Mouse (Mus musculus) midbrain, embryonic 15.5 days (tissue): ENCODE results near the gene Lsamp. TPM values are rescaled to one million over a fixed set of nuclear protein-coding genes. Genes with fewer than 3 reads are reported as not detected.

Experiments
- ATAC-seq: fragments of 200-750 bp; cut with Nextera tagmentation; replicated peaks from 2 replicates; pipeline ENCODE4 v1.8.0; 2017; ENCODE audit warnings: moderate TSS enrichment
- H3K27ac ChIP-seq: fragments of 300-500 bp; sonication (generic); 2 replicates; pipeline ENCODE4 v1.5.1; 2015; ENCODE audit warnings: mild to moderate bottlenecking, inconsistent platforms
- H3K27me3 ChIP-seq: fragments of 300-500 bp; sonication (generic); replicated peaks from 2 replicates; pipeline ENCODE4 v1.6.1; 2015; ENCODE audit warnings: inconsistent platforms
- H3K36me3 ChIP-seq: fragments of 300-500 bp; sonication (generic); replicated peaks from 2 replicates; pipeline ENCODE4 v1.6.1; 2015; ENCODE audit warnings: inconsistent platforms
- H3K4me1 ChIP-seq: fragments of 300-500 bp; sonication (generic); 2 replicates; pipeline ENCODE4 v1.6.1; 2015; ENCODE audit warnings: inconsistent platforms
- H3K4me2 ChIP-seq: fragments of 300-500 bp; sonication (generic); 2 replicates; pipeline ENCODE4 v1.6.1; 2015; ENCODE audit warnings: inconsistent platforms, mild to moderate bottlenecking, moderate library complexity
- H3K4me3 ChIP-seq: fragments of 300-500 bp; sonication (generic); 2 replicates; pipeline ENCODE4 v1.5.1; 2015; ENCODE audit warnings: mild to moderate bottlenecking, inconsistent platforms
- H3K9ac ChIP-seq: fragments of 300-500 bp; sonication (generic); 2 replicates; pipeline ENCODE4 v1.6.1; 2015; ENCODE audit warnings: mild to moderate bottlenecking, inconsistent platforms
- H3K9me3 ChIP-seq: fragments of 300-500 bp; sonication (generic); 2 replicates; pipeline ENCODE4 v1.6.1; 2016; ENCODE audit warnings: inconsistent platforms
- WGBS: fragments of 180-500 bp; shearing (Covaris S2); methylation state at CpG from one replicate; pipeline ENCODE4 v1.1.7; 2015; ENCODE audit warnings: mixed read lengths; 5-methylcytosine and 5-hydroxymethylcytosine counted together
- polyA plus RNA-seq: library from polyadenylated mRNA; unstranded; fragments of >200 nt; fragmentation: Nextera tagmentation; extraction: Ambion mirVana; gene quantifications from 2 replicates; pipeline ENCODE4 v1.2.1, GENCODE M21; 2015

Gene Lsamp
- polyA plus RNA-seq, 1 experiment from 2014 or later: 107 TPM

DNA sequence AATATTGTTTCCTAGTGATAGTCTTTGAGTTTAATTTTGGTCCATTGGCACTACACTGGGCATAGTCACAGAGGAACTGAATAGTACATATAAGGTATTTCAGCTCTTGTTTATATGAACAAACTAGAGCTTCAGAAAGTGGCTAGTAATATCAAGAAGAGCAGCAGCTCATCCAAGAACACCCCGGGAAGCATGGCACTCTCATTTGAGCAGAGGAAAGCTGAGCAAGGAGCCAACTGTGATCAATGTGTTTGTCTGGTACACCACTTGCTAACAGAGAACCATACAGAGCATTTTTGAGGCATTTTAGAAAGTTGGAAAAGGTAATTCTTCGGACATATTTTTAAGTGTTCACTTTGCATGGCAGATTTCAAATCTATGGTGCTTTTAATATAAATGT is 1805.9 kb downstream of the Lsamp start:
- 95% methylated on average over 2 of the region's 2 CpGs for WGBS
- Histone ChIP-seq H3K27ac (no peak overlapping the region), H3K27me3 (no peaks in the 10 kb centered on the region), H3K4me1 (no peaks in the 10 kb centered on the region; the same call in 1 of the 2 replicates), H3K36me3 (no peaks in the 10 kb centered on the region), H3K4me2 (no peak overlapping the region), H3K4me3 (no peak overlapping the region), H3K9me3 (no peaks in the 10 kb centered on the region), H3K9ac (no peak overlapping the region)
- no peak for ATAC-seq

GRCm38 (mm10) chr16:41820369-41820768 is 1836.2 kb downstream of the Lsamp start:
- H3K27ac ChIP-seq: no peak overlapping the region
- ATAC-seq: no peak
- H3K9ac ChIP-seq: no peak overlapping the region
- WGBS: 73% methylated on average over 6 of the region's 6 CpGs
- H3K4me3 ChIP-seq: no peak overlapping the region
- H3K36me3 ChIP-seq: no peaks in the 10 kb centered on the region
- no peaks in the 10 kb centered on the region for H3K9me3 ChIP-seq
- H3K27me3 ChIP-seq: no peaks in the 10 kb centered on the region
- no peak overlapping the region for H3K4me2 ChIP-seq
- 0 out of 2 replicates have a peak, but pooled peaks cover 3% of the 10 kb centered on the region for H3K4me1 ChIP-seq

DNA sequence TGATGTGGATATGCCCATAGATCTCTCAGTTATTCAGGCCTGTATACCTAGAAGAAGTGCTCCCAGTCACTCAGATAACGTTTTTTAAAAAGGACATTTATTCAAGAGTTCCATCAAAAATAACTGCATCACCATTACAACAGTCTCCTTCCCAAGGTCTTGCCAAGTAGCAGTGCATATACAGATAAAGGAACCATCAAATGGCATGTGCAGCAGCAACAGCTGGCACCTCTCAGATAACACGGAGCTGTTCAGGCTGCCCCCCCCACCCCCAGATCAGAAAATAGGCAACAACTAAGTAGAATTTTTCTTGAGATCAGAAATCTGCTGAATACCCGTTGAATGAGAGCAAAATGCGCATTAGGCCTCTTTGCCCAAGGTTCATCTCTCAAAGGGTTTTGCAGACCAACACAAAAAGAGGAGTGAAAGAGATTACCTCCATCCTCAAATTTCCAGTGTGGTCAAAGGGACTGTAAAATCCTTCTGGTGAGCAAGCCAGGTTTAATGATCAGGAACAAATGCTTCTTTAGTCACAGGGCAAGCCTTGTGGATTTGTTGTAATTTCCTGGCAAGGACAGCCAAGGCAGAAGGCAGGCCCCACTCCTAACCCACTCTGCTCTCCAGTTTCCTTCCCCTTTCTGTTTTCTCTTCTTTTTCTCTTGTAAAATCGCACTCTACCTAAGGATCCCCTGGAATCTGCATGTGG is 1842.9 kb downstream of the Lsamp start:
- H3K36me3 ChIP-seq: no peaks in the 10 kb centered on the region
- H3K27me3 ChIP-seq: no peaks in the 10 kb centered on the region
- H3K4me3 ChIP-seq: no peak overlapping the region
- no peak overlapping the region for H3K4me2 ChIP-seq
- no peak overlapping the region for H3K9ac ChIP-seq
- no peaks in the 10 kb centered on the region for H3K9me3 ChIP-seq
- ATAC-seq: no peak
- no peak overlapping the region for H3K27ac ChIP-seq
- H3K4me1 ChIP-seq: no peaks in the 10 kb centered on the region
- WGBS: 48% methylated on average over 5 of the region's 5 CpGs

- Histone ChIP-seq H3K4me2 (no peak overlapping the region), H3K9me3 (no peaks in the 10 kb centered on the region), H3K36me3 (no peaks in the 10 kb centered on the region), H3K27ac (no peak overlapping the region), H3K4me3 (no peak overlapping the region), H3K27me3 (no peaks in the 10 kb centered on the region), H3K4me1 (no peaks in the 10 kb centered on the region), H3K9ac (no peak overlapping the region)
- ATAC-seq: no peak
- 68% methylated on average over 3 of the region's 3 CpGs for WGBS
These were observed 1843.4 kb downstream of the Lsamp start for GRCm38 (mm10) chr16:41827605-41827948.

- Histone ChIP-seq H3K36me3 (no peaks in the 10 kb centered on the region), H3K27me3 (no peaks in the 10 kb centered on the region), H3K9me3 (no peaks in the 10 kb centered on the region)
These were observed 1850.5 kb downstream of the Lsamp start for GRCm38 (mm10) chr16:41834637-41835036.

DNA sequence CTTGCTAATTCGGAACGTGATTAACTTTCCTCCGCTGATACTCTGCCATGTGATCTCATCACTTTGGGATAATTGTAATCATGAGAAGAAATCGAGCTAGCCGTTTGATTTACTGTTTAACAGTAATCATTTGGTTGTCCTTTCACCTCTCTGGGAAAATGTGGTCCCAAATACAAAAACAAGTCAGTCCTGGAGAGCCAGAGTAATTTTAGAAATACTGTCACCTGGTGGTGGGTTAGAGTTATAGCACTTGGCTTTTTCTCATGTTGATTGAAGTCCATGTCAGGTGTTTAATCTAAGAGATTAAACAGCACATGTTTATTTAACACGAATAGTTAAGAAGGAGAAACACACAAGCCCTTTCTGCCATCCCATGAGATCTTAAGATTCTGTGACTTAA is 1851.6 kb downstream of the Lsamp start:
- 59% methylated on average over 6 of the region's 6 CpGs for WGBS
- Histone ChIP-seq H3K9me3 (no peaks in the 10 kb centered on the region), H3K27ac (no peak overlapping the region), H3K4me2 (no peak overlapping the region), H3K4me3 (no peak overlapping the region), H3K4me1 (no peaks in the 10 kb centered on the region), H3K36me3 (no peaks in the 10 kb centered on the region), H3K9ac (no peak overlapping the region), H3K27me3 (no peaks in the 10 kb centered on the region)
- no peak for ATAC-seq

More at GRCm38 (mm10) chr16:41834637-41835036, 1850.5 kb downstream of the Lsamp start:
- no peak overlapping the region for H3K4me2 ChIP-seq
- no peaks in the 10 kb centered on the region for H3K4me1 ChIP-seq
- H3K9ac ChIP-seq: no peak overlapping the region
- WGBS: 86% methylated on average over 3 of the region's 3 CpGs
- no peak overlapping the region for H3K27ac ChIP-seq
- H3K4me3 ChIP-seq: no peak overlapping the region
- ATAC-seq: no peak

DNA sequence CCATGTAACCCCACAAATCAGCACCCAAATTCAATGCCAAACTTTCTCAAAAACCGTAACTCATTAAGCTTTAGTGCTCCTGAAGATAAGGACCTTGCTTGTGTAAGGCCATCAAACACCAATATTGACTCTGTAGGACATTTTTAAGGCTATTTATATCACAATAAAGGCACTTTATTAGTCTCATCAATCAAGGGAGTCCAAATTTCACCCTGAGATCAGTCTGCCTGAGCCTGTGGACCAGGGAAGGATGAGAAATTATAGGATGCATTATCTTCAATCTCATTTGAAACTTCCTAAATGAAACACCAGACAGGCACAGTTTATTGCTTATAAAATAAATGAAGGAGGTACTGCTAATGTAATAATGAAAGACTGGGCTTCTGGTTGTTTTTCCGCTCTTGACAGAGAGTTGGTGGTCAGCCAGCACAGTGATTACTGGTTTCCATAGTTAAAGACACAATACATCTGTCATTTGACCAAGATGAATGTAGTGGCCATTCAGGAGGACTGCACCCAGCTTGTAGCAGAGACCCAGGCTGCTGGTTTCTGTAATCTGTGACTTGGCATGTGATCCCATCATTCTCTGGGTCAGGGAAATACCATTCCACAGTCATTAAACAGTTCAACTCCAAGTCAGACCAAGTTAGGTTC is 1855.7 kb downstream of the Lsamp start:
- no peak overlapping the region for H3K9ac ChIP-seq
- H3K27ac ChIP-seq: no peak overlapping the region
- no peaks in the 10 kb centered on the region for H3K9me3 ChIP-seq
- H3K27me3 ChIP-seq: no peaks in the 10 kb centered on the region
- no peak overlapping the region for H3K4me2 ChIP-seq
- 88% methylated on average over 2 of the region's 2 CpGs for WGBS
- no peak for ATAC-seq
- H3K4me3 ChIP-seq: no peak overlapping the region
- no peaks in the 10 kb centered on the region for H3K36me3 ChIP-seq
- no peaks in the 10 kb centered on the region for H3K4me1 ChIP-seq

DNA sequence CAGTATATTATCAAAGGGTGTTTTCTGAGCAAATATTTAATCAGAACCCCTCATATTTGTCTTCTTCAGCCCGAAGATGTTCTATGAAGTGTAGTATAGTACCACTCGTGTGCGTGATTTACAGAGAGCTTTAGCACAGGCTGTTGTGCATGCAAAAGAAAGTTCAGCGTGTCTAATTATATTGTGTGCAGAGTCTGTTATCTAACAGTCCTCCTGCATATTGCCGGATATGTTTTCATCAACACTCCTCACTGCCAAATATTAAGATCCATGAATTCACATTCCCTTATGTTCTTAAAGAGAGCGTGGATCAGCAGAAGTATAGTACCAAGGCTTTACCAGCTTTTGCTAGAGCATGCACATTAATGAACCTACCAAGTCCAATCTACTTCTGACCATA is 1862.7 kb downstream of the Lsamp start:
- Histone ChIP-seq H3K4me3 (no peak overlapping the region), H3K36me3 (no peaks in the 10 kb centered on the region), H3K9me3 (no peaks in the 10 kb centered on the region), H3K4me1 (no peaks in the 10 kb centered on the region), H3K4me2 (no peak overlapping the region), H3K9ac (no peak overlapping the region), H3K27ac (no peak overlapping the region), H3K27me3 (no peaks in the 10 kb centered on the region)
- 73% methylated on average over 6 of the region's 6 CpGs for WGBS
- ATAC-seq: no peak

GRCm38 (mm10) chr16:41871917-41872593 is 1887.9 kb downstream of the Lsamp start:
- Histone ChIP-seq H3K4me2 (no peak overlapping the region), H3K27me3 (no peaks in the 10 kb centered on the region), H3K4me1 (no peaks in the 10 kb centered on the region), H3K36me3 (no peaks in the 10 kb centered on the region), H3K27ac (no peak overlapping the region), H3K9ac (no peak overlapping the region), H3K9me3 (no peaks in the 10 kb centered on the region), H3K4me3 (no peak overlapping the region)
- WGBS: 74% methylated on average over 6 of the region's 6 CpGs
- ATAC-seq: no peak; the same call in 1 of the 2 replicates

DNA sequence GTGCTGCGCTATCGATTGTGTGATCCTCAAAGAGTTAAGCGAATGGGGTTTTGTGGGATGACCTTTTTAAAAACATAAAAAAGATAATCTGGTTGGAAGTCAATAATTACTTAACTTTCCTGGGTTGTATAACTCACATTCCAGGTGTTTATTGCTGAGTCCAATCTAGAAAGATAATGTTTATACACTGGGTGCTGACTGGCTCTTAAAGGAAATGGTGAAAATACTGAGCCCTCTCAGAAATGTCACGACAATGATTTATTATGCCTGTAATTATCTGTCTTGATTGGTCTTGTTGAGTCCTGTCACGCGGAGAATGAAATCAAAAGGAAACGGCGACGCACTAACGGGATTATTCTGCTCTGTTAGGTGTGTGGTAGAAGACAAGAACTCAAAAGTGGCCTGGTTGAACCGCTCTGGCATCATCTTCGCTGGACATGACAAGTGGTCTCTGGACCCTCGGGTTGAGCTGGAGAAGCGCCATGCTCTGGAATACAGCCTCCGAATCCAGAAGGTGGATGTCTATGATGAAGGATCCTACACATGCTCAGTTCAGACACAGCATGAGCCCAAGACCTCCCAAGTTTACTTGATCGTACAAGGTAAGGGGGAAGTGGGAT is 1904.5 kb downstream of the Lsamp start:
- Histone ChIP-seq H3K27me3 (no peaks in the 10 kb centered on the region), H3K9ac (no peak overlapping the region), H3K4me2 (no peak overlapping the region), H3K4me3 (no peak overlapping the region), H3K4me1 (no peaks in the 10 kb centered on the region), H3K27ac (no peak overlapping the region), H3K9me3 (no peaks in the 10 kb centered on the region), H3K36me3 (no peaks in the 10 kb centered on the region)
- 60% methylated on average over 16 of the region's 16 CpGs for WGBS
- no peak for ATAC-seq

GRCm38 (mm10) chr16:41900783-41901182 is 1916.6 kb downstream of the Lsamp start:
- H3K9me3 ChIP-seq: no peaks in the 10 kb centered on the region
- ATAC-seq: no peak
- H3K4me3 ChIP-seq: no peak overlapping the region
- H3K9ac ChIP-seq: no peak overlapping the region
- H3K4me1 ChIP-seq: no peaks in the 10 kb centered on the region
- H3K27me3 ChIP-seq: no peaks in the 10 kb centered on the region
- WGBS: 71% methylated on average over 2 of the region's 2 CpGs
- H3K4me2 ChIP-seq: no peak overlapping the region
- H3K36me3 ChIP-seq: no peaks in the 10 kb centered on the region
- no peak overlapping the region for H3K27ac ChIP-seq

DNA sequence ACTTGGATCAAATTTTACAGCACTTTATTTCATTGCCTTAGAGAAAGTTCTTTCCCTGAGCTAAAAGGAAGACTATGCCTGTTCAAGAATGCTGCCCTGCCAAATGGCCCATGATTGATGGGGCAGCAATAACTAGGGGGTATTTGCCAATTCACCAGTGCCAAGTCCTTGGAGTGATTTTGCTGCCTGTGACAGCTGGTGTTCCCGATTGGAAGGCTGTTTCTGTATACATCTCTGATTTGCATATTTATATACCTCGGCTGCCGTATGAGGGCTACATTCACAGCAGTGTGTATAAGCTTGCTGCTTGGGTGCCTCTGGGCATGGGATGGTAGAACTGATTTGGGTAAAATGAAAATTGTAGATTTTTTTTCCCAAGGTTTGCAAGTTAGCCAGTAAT is 1919.5 kb downstream of the Lsamp start:
- H3K4me3 ChIP-seq: no peak overlapping the region
- no peaks in the 10 kb centered on the region for H3K9me3 ChIP-seq
- no peaks in the 10 kb centered on the region for H3K36me3 ChIP-seq
- H3K4me1 ChIP-seq: no peaks in the 10 kb centered on the region
- no peaks in the 10 kb centered on the region for H3K27me3 ChIP-seq
- no peak for ATAC-seq
- no peak overlapping the region for H3K4me2 ChIP-seq
- H3K27ac ChIP-seq: no peak overlapping the region
- WGBS: 20% methylated on average over 3 of the region's 3 CpGs
- H3K9ac ChIP-seq: no peak overlapping the region
